Mouse (Mus musculus) hindbrain, embryonic 13.5 days (tissue): ENCODE measurements at regions not wholly inside any gene's neighbourhood (a gene's known extent, or its start where the extent isn't known, plus 50 kb on each side); places are given as distances from the start of the nearest gene placed in this dataset.

Experiments used
- ATAC-seq: fragments of 200-750 bp; cut with Nextera tagmentation; 2 replicates; pipeline ENCODE4 v1.8.0; 2017; ENCODE audit warnings: moderate TSS enrichment; ENCODE audit not compliant: low FRiP score
- H3K27ac ChIP-seq: fragments of 300-500 bp; sonication (generic); 2 replicates; pipeline ENCODE4 v1.5.1; 2015; ENCODE audit warnings: inconsistent platforms, mild to moderate bottlenecking, moderate library complexity
- H3K27me3 ChIP-seq: fragments of 300-500 bp; sonication (generic); 2 replicates; pipeline ENCODE4 v1.6.1; 2015; ENCODE audit warnings: mild to moderate bottlenecking, inconsistent platforms
- H3K36me3 ChIP-seq: fragments of 300-500 bp; sonication (generic); 2 replicates; pipeline ENCODE4 v1.6.1; 2015; ENCODE audit warnings: mild to moderate bottlenecking, inconsistent platforms
- H3K4me1 ChIP-seq: fragments of 300-500 bp; sonication (generic); replicated peaks from 2 replicates; pipeline ENCODE4 v1.6.1; 2015; ENCODE audit warnings: inconsistent platforms
- H3K4me2 ChIP-seq: fragments of 300-500 bp; sonication (generic); 2 replicates; pipeline ENCODE4 v1.6.1; 2015; ENCODE audit warnings: inconsistent platforms, mild to moderate bottlenecking, moderate library complexity
- H3K4me3 ChIP-seq: fragments of 300-500 bp; sonication (generic); 2 replicates; pipeline ENCODE4 v1.5.1; 2015; ENCODE audit warnings: mild to moderate bottlenecking, inconsistent platforms
- H3K9ac ChIP-seq: fragments of 300-500 bp; sonication (generic); 2 replicates; pipeline ENCODE4 v1.6.1; 2015; ENCODE audit warnings: mild to moderate bottlenecking, inconsistent platforms
- H3K9me3 ChIP-seq: fragments of 300-500 bp; sonication (generic); 2 replicates; pipeline ENCODE4 v1.6.1; 2016; ENCODE audit warnings: inconsistent platforms
- WGBS: fragments of 180-500 bp; shearing (Covaris S2); methylation state at CpG from one replicate; pipeline ENCODE4 v1.1.7; 2015; 5-methylcytosine and 5-hydroxymethylcytosine counted together

DNA sequence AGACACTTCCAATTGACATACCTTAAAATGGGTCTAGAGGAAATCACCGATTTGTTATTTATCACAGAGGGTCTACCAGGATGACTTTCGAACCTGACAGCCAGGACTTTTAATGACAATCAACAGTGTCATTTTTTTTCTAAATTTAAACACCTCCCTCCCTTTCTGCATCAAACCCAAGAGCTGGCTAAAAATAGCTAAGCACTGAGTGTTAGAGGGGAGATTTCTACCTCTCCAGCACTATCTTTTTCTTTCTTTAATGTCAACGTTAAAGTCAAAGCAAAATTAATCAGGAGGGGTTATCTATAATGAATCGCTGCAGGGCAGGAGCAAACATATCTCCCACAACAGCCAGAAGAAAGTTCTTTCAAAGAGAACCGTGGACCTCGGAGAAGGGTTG lies 356.6 kb upstream of the 3110018I06Rik start:
- Histone ChIP-seq H3K4me2 (no peak overlapping the region), H3K9ac (no peak overlapping the region), H3K27ac (no peak overlapping the region), H3K36me3 (no peaks in the 10 kb centered on the region), H3K27me3 (0 out of 2 replicates have a peak, but pooled peaks cover 4% of the 10 kb centered on the region), H3K4me1 (peaks cover 14% of the 10 kb centered on the region), H3K4me3 (no peak overlapping the region), H3K9me3 (no peaks in the 10 kb centered on the region)
- ATAC-seq = no peak
- WGBS = 75% methylated on average over 6 of the region's 6 CpGs

- Histone ChIP-seq H3K27me3 (0 out of 2 replicates have a peak, but pooled peaks cover 4% of the 10 kb centered on the region), H3K4me3 (no peak overlapping the region), H3K9ac (no peak overlapping the region), H3K4me1 (peaks cover 14% of the 10 kb centered on the region), H3K4me2 (no peak overlapping the region), H3K27ac (no peak overlapping the region), H3K9me3 (no peaks in the 10 kb centered on the region), H3K36me3 (no peaks in the 10 kb centered on the region)
- WGBS = 83% methylated on average over 3 of the region's 3 CpGs
- ATAC-seq = no peak
Observed at GRCm38 (mm10) chr12:107132501-107132900, 355.9 kb upstream of the 3110018I06Rik start.

DNA sequence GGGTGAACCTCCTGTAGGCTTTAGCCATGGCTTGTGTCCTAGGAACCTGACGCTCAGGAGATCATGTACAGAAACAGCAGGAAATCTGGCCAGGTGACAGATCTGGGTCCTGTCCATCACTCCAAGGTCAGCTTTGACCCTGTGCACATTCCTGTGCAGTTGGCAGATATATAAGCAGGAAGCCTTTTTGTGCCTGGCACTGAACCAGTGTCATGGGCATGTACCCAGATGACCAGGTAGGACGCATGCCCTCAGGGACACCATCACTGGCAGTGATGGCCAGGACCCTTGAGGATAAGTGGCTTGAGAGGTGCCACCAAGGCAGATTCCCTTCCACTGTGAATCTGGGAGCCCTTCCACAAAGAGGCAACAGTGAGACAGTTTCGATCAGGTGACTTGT lies 354.1 kb upstream of the 3110018I06Rik start:
- no peak for ATAC-seq
- 92% methylated on average over 3 of the region's 3 CpGs for WGBS

GRCm38 (mm10) chr12:107138677-107139400 lies 349.6 kb upstream of the 3110018I06Rik start:
- ATAC-seq = no peak
- 93% methylated on average over 8 of the region's 8 CpGs for WGBS
- Histone ChIP-seq H3K9me3 (no peaks in the 10 kb centered on the region), H3K36me3 (no peaks in the 10 kb centered on the region), H3K4me2 (no peak overlapping the region), H3K9ac (no peak overlapping the region), H3K4me3 (no peak overlapping the region), H3K4me1 (peaks cover 3% of the 10 kb centered on the region; the same call in 1 of the 2 replicates), H3K27ac (no peak overlapping the region), H3K27me3 (no peaks in the 10 kb centered on the region)

More for the DNA sequence above, 354.1 kb upstream of the 3110018I06Rik start:
- H3K9me3 ChIP-seq = no peaks in the 10 kb centered on the region
- no peak overlapping the region for H3K4me3 ChIP-seq
- no peak overlapping the region for H3K27ac ChIP-seq
- H3K27me3 ChIP-seq = 0 out of 2 replicates have a peak, but pooled peaks cover 4% of the 10 kb centered on the region
- H3K4me2 ChIP-seq = no peak overlapping the region
- no peaks in the 10 kb centered on the region for H3K36me3 ChIP-seq
- H3K9ac ChIP-seq = no peak overlapping the region
- peaks cover 6% of the 10 kb centered on the region; the same call in 1 of the 2 replicates for H3K4me1 ChIP-seq

DNA sequence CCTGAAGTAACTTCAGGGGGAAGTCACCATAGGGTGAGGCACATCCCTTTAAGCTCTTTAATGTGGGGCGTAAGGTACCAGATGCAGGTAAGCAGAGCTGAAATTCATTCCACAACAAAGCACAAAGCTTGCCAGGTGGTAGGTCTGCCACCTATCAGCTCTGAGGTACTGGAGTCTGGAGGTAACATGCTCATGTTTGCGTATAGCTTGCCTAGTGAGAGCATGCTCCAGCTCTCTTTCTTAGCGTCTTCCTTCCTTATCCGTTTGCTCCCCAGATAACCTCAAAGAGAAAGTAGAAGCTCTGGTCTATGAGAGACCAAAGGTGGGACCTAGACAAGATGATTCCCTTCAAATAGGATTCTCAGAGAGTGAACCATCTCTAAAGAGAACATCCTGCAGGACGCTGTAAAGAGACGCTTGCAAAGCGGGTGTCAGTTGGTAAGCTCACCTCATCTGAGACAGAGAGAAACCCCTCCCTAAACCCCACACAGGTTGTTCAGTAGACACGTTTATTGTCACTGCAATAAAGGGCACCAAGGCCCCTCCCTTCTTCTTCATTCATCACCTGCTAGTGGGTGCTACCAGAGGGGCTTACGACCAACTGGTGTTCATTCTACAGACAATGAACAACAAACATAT lies 347.4 kb upstream of the 3110018I06Rik start:
- no peaks in the 10 kb centered on the region for H3K36me3 ChIP-seq
- H3K27ac ChIP-seq = no peak overlapping the region
- no peaks in the 10 kb centered on the region for H3K9me3 ChIP-seq
- ATAC-seq = no peak
- no peaks in the 10 kb centered on the region for H3K4me1 ChIP-seq
- no peak overlapping the region for H3K4me3 ChIP-seq
- no peak overlapping the region for H3K4me2 ChIP-seq
- no peak overlapping the region for H3K9ac ChIP-seq
- WGBS = 90% methylated on average over 9 of the region's 9 CpGs
- H3K27me3 ChIP-seq = 0 out of 2 replicates have a peak, but pooled peaks cover 4% of the 10 kb centered on the region

DNA sequence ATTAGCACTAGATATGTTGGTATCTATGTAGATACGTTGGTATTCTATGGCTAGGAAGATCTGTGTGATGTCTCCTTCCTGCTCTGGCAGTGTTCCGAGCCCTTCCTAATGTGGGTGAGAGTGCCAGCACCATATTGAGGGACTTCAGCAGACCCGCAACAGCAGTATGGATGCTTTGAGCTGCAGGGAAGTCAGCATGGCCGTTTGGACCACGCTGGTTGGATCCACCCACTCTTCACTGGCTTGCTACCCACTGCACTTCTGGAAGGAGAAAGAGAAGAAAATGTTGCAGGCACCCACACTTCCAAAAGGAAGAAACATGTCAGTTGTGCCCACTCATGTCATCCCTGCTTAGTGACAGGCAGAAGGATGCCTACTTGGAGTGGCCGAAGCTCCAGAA lies 346.2 kb upstream of the 3110018I06Rik start:
- no peak for ATAC-seq
- no peaks in the 10 kb centered on the region for H3K9me3 ChIP-seq
- 96% methylated on average over 6 of the region's 6 CpGs for WGBS

GRCm38 (mm10) chr12:107146608-107147121 lies 341.8 kb upstream of the 3110018I06Rik start:
- H3K4me3 ChIP-seq = no peak overlapping the region
- no peaks in the 10 kb centered on the region for H3K9me3 ChIP-seq
- ATAC-seq = no peak

More for the DNA sequence above, 346.2 kb upstream of the 3110018I06Rik start:
- H3K27ac ChIP-seq = no peak overlapping the region
- H3K4me3 ChIP-seq = no peak overlapping the region
- no peak overlapping the region for H3K4me2 ChIP-seq
- H3K27me3 ChIP-seq = 0 out of 2 replicates have a peak, but pooled peaks cover 4% of the 10 kb centered on the region
- no peaks in the 10 kb centered on the region for H3K4me1 ChIP-seq
- H3K36me3 ChIP-seq = no peaks in the 10 kb centered on the region
- no peak overlapping the region for H3K9ac ChIP-seq

GRCm38 (mm10) chr12:107148451-107148850 lies 340.0 kb upstream of the 3110018I06Rik start:
- 79% methylated on average over 8 of the region's 8 CpGs for WGBS

More at GRCm38 (mm10) chr12:107146608-107147121, 341.8 kb upstream of the 3110018I06Rik start:
- H3K27me3 ChIP-seq = 0 out of 2 replicates have a peak, but pooled peaks cover 4% of the 10 kb centered on the region
- H3K36me3 ChIP-seq = no peaks in the 10 kb centered on the region
- H3K27ac ChIP-seq = no peak overlapping the region
- 86% methylated on average over 5 of the region's 5 CpGs for WGBS
- H3K4me1 ChIP-seq = no peaks in the 10 kb centered on the region
- H3K9ac ChIP-seq = no peak overlapping the region
- no peak overlapping the region for H3K4me2 ChIP-seq

DNA sequence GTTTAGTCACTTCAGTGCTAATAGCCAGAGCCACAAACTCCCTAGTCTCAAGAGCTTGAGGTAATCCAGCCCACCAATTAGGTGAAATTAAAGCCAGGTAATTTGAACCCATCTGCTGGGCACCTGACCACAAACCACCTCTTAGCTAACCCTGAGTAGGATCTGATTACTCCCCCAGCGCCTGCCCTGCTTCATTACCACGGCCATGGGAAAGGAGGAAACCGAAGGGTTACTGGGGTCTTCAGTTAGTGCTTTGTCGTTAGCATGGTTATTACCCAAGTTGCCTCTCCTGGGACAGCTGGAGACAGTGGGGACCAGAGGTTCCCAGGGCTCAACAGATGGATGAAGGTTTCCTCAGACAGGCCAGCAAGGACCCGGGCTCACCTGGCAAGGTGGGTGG lies 337.3 kb upstream of the 3110018I06Rik start:
- H3K36me3 ChIP-seq = no peaks in the 10 kb centered on the region
- no peak for ATAC-seq
- WGBS = 84% methylated on average over 5 of the region's 5 CpGs
- no peaks in the 10 kb centered on the region for H3K9me3 ChIP-seq
- H3K4me1 ChIP-seq = no peaks in the 10 kb centered on the region
- H3K27ac ChIP-seq = no peak overlapping the region
- no peak overlapping the region for H3K9ac ChIP-seq
- no peak overlapping the region for H3K4me2 ChIP-seq
- H3K4me3 ChIP-seq = no peak overlapping the region
- H3K27me3 ChIP-seq = 0 out of 2 replicates have a peak, but pooled peaks cover 3% of the 10 kb centered on the region

More at GRCm38 (mm10) chr12:107148451-107148850, 340.0 kb upstream of the 3110018I06Rik start:
- H3K4me1 ChIP-seq = no peaks in the 10 kb centered on the region
- no peak overlapping the region for H3K27ac ChIP-seq
- no peak overlapping the region for H3K4me3 ChIP-seq
- H3K9me3 ChIP-seq = no peaks in the 10 kb centered on the region
- no peak overlapping the region for H3K9ac ChIP-seq
- no peak overlapping the region for H3K4me2 ChIP-seq
- H3K36me3 ChIP-seq = no peaks in the 10 kb centered on the region
- 0 out of 2 replicates have a peak, but pooled peaks cover 4% of the 10 kb centered on the region for H3K27me3 ChIP-seq
- no peak for ATAC-seq

GRCm38 (mm10) chr12:107154668-107155067 lies 333.8 kb upstream of the 3110018I06Rik start:
- Histone ChIP-seq H3K4me1 (no peaks in the 10 kb centered on the region), H3K27ac (no peak overlapping the region), H3K4me2 (no peak overlapping the region), H3K9me3 (no peaks in the 10 kb centered on the region), H3K9ac (no peak overlapping the region), H3K27me3 (0 out of 2 replicates have a peak, but pooled peaks cover 3% of the 10 kb centered on the region), H3K4me3 (no peak overlapping the region), H3K36me3 (no peaks in the 10 kb centered on the region)
- no peak for ATAC-seq
- 93% methylated on average over 2 of the region's 2 CpGs for WGBS

DNA sequence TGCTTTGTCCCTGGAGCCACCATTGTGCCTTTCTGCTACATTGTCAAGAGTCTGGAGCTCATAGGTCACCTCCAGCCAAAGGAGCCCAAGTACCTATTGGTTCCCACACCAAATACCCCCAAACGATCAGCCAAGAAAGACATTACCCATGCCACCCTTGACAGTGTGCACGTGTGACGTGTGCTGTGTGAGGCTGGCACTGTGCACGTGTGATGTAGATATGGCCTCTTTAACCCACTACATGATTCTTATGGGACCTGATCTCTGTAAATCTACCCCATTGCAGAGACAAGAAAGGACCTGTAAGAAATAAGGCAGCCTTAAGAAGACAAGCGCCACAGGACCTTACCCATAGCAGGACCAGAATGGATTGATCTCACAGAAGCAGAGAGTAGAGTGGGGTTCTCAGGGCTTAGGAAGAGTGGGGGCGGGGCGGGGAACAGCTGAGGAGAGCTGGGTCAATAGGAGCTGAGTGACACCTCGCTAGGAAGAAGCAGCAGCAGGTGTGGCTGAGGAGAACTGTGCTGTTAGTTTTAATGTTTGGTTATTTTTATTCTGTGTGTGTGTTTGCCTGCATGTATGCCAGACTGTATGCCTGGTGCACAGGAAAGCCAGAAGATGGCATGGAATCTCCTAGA lies 331.5 kb upstream of the 3110018I06Rik start:
- H3K36me3 ChIP-seq = no peaks in the 10 kb centered on the region
- H3K9ac ChIP-seq = no peak overlapping the region
- ATAC-seq = no peak
- H3K9me3 ChIP-seq = no peaks in the 10 kb centered on the region
- no peak overlapping the region for H3K4me2 ChIP-seq
- no peak overlapping the region for H3K27ac ChIP-seq
- peaks cover 18% of the 10 kb centered on the region for H3K4me1 ChIP-seq
- 81% methylated on average over 8 of the region's 8 CpGs for WGBS
- no peak overlapping the region for H3K4me3 ChIP-seq
- H3K27me3 ChIP-seq = 0 out of 2 replicates have a peak, but pooled peaks cover 3% of the 10 kb centered on the region

GRCm38 (mm10) chr12:107159126-107159525 lies 329.3 kb upstream of the 3110018I06Rik start:
- H3K9me3 ChIP-seq = no peaks in the 10 kb centered on the region
- H3K4me3 ChIP-seq = no peak overlapping the region
- H3K4me1 ChIP-seq = peaks cover 18% of the 10 kb centered on the region
- H3K4me2 ChIP-seq = no peak overlapping the region
- H3K27ac ChIP-seq = no peak overlapping the region
- 0 out of 2 replicates have a peak, but pooled peaks cover 3% of the 10 kb centered on the region for H3K27me3 ChIP-seq
- ATAC-seq = no peak
- no peak overlapping the region for H3K9ac ChIP-seq
- 79% methylated on average over 5 of the region's 5 CpGs for WGBS
- H3K36me3 ChIP-seq = no peaks in the 10 kb centered on the region
